Mouse (Mus musculus) right cerebral cortex, postnatal 14 days (tissue): ENCODE measurements around the gene Ptgfrn.
A peak's percentile ranks its signal among the peaks of the same experiment; 100 is the strongest.

Experiments
- DNase-seq: peaks from one replicate; pipeline ENCODE4 v3.0.0; 2022

The Ptgfrn gene

GRCm38 (mm10) chr3:101110043-101110837 is at the start of gene Ptgfrn:
TSS of gene Ptgfrn (minus strand) at chr3:101110278.
- DNase-seq, result peak; percentile 62

GRCm38 (mm10) chr3:101159701-101160100 is 49.6 kb upstream of the Ptgfrn start:
- DNase-seq, result no peak

- no peak for DNase-seq
Observed at GRCm38 (mm10) chr3:101154067-101154466, 44.0 kb upstream of the Ptgfrn start.

GRCm38 (mm10) chr3:101153341-101153740 is 43.3 kb upstream of the Ptgfrn start:
- no peak for DNase-seq

- no peak for DNase-seq
Observed at GRCm38 (mm10) chr3:101146126-101146772, 36.2 kb upstream of the Ptgfrn start.

- DNase-seq, result peak; percentile 36
Observed at GRCm38 (mm10) chr3:101145292-101146046, 35.4 kb upstream of the Ptgfrn start.

GRCm38 (mm10) chr3:101144366-101144948 is 34.4 kb upstream of the Ptgfrn start:
- DNase-seq, result no peak

- DNase-seq, result no peak
Observed at GRCm38 (mm10) chr3:101143465-101143864, 33.4 kb upstream of the Ptgfrn start.

GRCm38 (mm10) chr3:101141864-101142263 is 31.8 kb upstream of the Ptgfrn start:
- DNase-seq, result no peak

GRCm38 (mm10) chr3:101139958-101140357 is 29.9 kb upstream of the Ptgfrn start:
- no peak for DNase-seq

GRCm38 (mm10) chr3:101136483-101136882 is 26.4 kb upstream of the Ptgfrn start:
- no peak for DNase-seq

- no peak for DNase-seq
Observed at GRCm38 (mm10) chr3:101134861-101135260, 24.8 kb upstream of the Ptgfrn start.

GRCm38 (mm10) chr3:101132981-101133380 is 22.9 kb upstream of the Ptgfrn start:
- DNase-seq, result no peak

GRCm38 (mm10) chr3:101131772-101132171 is 21.7 kb upstream of the Ptgfrn start:
- no peak for DNase-seq

GRCm38 (mm10) chr3:101130526-101130925 is 20.4 kb upstream of the Ptgfrn start:
- no peak for DNase-seq

- no peak for DNase-seq
Observed at GRCm38 (mm10) chr3:101129620-101130019, 19.5 kb upstream of the Ptgfrn start.

GRCm38 (mm10) chr3:101129090-101129489 is 19.0 kb upstream of the Ptgfrn start:
- DNase-seq, result no peak

GRCm38 (mm10) chr3:101127766-101128165 is 17.7 kb upstream of the Ptgfrn start:
- DNase-seq, result no peak

GRCm38 (mm10) chr3:101124716-101125115 is 14.6 kb upstream of the Ptgfrn start:
- no peak for DNase-seq

GRCm38 (mm10) chr3:101122479-101122878 is 12.4 kb upstream of the Ptgfrn start:
- DNase-seq, result no peak

GRCm38 (mm10) chr3:101117774-101118173 is 7.7 kb upstream of the Ptgfrn start:
- DNase-seq, result no peak

- no peak for DNase-seq
Observed at GRCm38 (mm10) chr3:101117386-101117749, 7.3 kb upstream of the Ptgfrn start.
